Mouse (Mus musculus) heart, postnatal 0 days (tissue): ENCODE data around the gene Cpa2.

Experiments used
- CTCF ChIP-seq: IDR thresholded peaks from 2 replicates; pipeline ENCODE4 v1.5.1; 2016; ENCODE audit warnings: antibody characterized with exemption, control low read depth, low read depth
- EP300 ChIP-seq: IDR thresholded peaks from 2 replicates; pipeline ENCODE4 v1.6.1; 2016; ENCODE audit warnings: antibody characterized with exemption, low read depth

DNA sequence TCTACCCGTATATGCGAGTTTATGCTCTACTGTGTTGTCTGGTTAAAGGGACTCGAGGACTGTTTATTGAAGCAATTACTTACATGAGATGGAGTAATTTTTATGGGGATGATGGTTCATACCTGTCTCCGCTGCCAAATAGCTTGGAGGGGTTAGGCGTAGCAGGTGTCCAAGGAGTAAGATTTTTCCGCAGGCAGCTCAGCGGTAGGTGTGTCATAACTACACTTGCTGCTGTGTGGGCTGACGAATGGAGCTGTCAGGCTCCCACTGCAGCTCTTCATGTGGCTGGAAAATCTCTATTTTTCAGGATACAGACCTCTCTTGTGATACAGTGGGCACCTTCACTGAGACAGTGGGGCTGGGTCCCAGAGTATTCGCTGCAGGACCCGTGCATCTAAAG lies 27.9 kb downstream of the Cpa2 start:
- TF ChIP-seq CTCF (no peak), EP300 (no peak)
